Mouse (Mus musculus): ENCODE results near the gene Sva. TPM values are rescaled to one million over a fixed set of nuclear protein-coding genes. Genes with fewer than 3 reads are reported as not detected.

The Sva gene
- total RNA-seq (2021): not detected
- long read RNA-seq, experiment 1: 0 reads
- long read RNA-seq, experiment 2: 0 reads

DNA sequence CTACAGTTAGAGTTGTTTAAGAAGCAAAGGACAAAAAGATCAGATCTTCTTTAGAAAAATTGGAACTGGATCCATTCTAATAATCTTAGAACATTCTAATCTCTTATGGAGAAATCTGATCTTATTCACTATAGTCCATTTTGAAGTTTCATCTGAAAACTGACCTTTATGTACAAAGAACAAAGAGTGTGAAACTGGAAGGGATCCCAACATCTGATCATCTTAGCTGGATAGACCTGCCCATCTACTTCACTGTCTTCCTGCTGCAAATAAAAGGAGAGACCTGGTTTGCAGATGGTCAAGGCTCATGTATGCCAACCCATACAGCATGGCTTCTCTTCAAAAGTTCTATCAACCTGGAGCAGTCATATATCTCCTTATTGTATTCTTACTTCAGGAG lies at the start of gene Sva:
Gene Sva (plus strand): TSS at position 301 of the 400 bp plus-strand sequence.
- no peak within 1 kb of the TSS for H3K4me3 ChIP-seq
- intact Hi-C loops (cut with DNase I): no loop called here
- TF ChIP-seq CTCF (IDR thresholded peaks at IDR 0.05): no peak
- DNase-seq: no peak
- H3K27ac ChIP-seq: no peak within 1 kb of the TSS

Other genes with a start within 250 kb of the Sva start
- not detected for gene Pip, start 190.9 kb upstream of the Sva start, total RNA-seq (2021)
- gene Sval2, start 185.4 kb upstream of the Sva start, total RNA-seq (2021): not detected
- not detected for gene Sval1, start 86.8 kb upstream of the Sva start, total RNA-seq (2021)
- not detected for gene Sval3, start 70.3 kb upstream of the Sva start, total RNA-seq (2021)
- gene Tas2r139, start 102.5 kb downstream of the Sva start, total RNA-seq (2021): not detected
- gene Tas2r144, start 176.9 kb downstream of the Sva start, total RNA-seq (2021): not detected
- gene Gstk1, start 207.5 kb downstream of the Sva start, total RNA-seq (2021): 10 to 100 TPM; 36.9 to 64.3 TPM
- gene Tmem139, start 223.6 kb downstream of the Sva start, total RNA-seq (2021): under 1 TPM in 1 of 2 experiments, not detected in 1; 0.33 TPM
- 1 to 10 TPM; 5.0 to 6.1 TPM for gene Casp2, start 226.6 kb downstream of the Sva start, total RNA-seq (2021)
- 100 to 1,000 TPM; 126 to 170 TPM for gene Clcn1, start 248.3 kb downstream of the Sva start, total RNA-seq (2021)

Data from gastrocnemius, adult 2 months (tissue).